Mouse (Mus musculus) natural killer cell, adult 2 months (primary cell): ENCODE measurements around the gene Rhoa.
A peak's percentile ranks its signal among the peaks of the same experiment; 100 is the strongest.

Experiments
- DNase-seq, 2 experiments: peaks; one replicate each; pipeline ENCODE4 v3.0.0; 2022; ENCODE audit warnings: low spot score in 2 of 2

Rhoa gene

GRCm38 (mm10) chr9:108339886-108340257, 33.9 kb downstream of the Rhoa start:
- DNase-seq, result peak in 1 of 2 experiments; percentile 3

GRCm38 (mm10) chr9:108340258-108341138, 34.6 kb downstream of the Rhoa start:
- DNase-seq, result peak; percentile 22 to 62

- DNase-seq, result no peak
Measured at GRCm38 (mm10) chr9:108341139-108341475, 35.2 kb downstream of the Rhoa start.

GRCm38 (mm10) chr9:108341801-108342200, 35.9 kb downstream of the Rhoa start:
- DNase-seq, result no peak

- peak in 1 of 2 experiments; percentile 37 for DNase-seq
Measured at GRCm38 (mm10) chr9:108342301-108342831, 36.4 kb downstream of the Rhoa start.

GRCm38 (mm10) chr9:108343331-108343730, 37.4 kb downstream of the Rhoa start:
- DNase-seq, result no peak

- DNase-seq, result no peak
Measured at GRCm38 (mm10) chr9:108343835-108344234, 37.9 kb downstream of the Rhoa start.

- DNase-seq, result no peak
Measured at GRCm38 (mm10) chr9:108344471-108344870, 38.5 kb downstream of the Rhoa start.

- DNase-seq, result no peak
Measured at GRCm38 (mm10) chr9:108347024-108347423, 41.1 kb downstream of the Rhoa start.

- peak; percentile 86 for DNase-seq
Measured at GRCm38 (mm10) chr9:108347540-108348289, 41.8 kb downstream of the Rhoa start, which contains the start of gene Usp4. Gene Usp4, plus strand, starts transcription at chr9:108347853.

- no peak for DNase-seq
Measured at GRCm38 (mm10) chr9:108348290-108348680, 42.4 kb downstream of the Rhoa start.

- no peak for DNase-seq
Measured at GRCm38 (mm10) chr9:108349727-108350126, 43.8 kb downstream of the Rhoa start.

GRCm38 (mm10) chr9:108378234-108378633, 72.3 kb downstream of the Rhoa start:
- DNase-seq, result no peak

- no peak for DNase-seq
Measured at GRCm38 (mm10) chr9:108378736-108379135, 72.8 kb downstream of the Rhoa start.

- DNase-seq, result no peak
Measured at GRCm38 (mm10) chr9:108379294-108379693, 73.4 kb downstream of the Rhoa start.

GRCm38 (mm10) chr9:108381382-108381781, 75.5 kb downstream of the Rhoa start:
- no peak for DNase-seq

GRCm38 (mm10) chr9:108385006-108385405, 79.1 kb downstream of the Rhoa start:
- DNase-seq, result no peak

GRCm38 (mm10) chr9:108386816-108387215, 80.9 kb downstream of the Rhoa start:
- no peak for DNase-seq
